Mouse (Mus musculus) spleen, postnatal 10 days (tissue): ENCODE data around the gene Junb.

Experiments
- DNase-seq, 2 experiments: peaks; one replicate each; pipeline ENCODE4 v3.0.0; 2021 to 2022; ENCODE audit warnings: low spot score in 2 of 2

Junb gene

GRCm38 (mm10) chr8:84978248-84978940, at the start of gene Junb:
Gene Junb (minus strand): TSS chr8:84978718.
- peak; percentile 82 to 90 for DNase-seq

- no peak for DNase-seq
Observed at GRCm38 (mm10) chr8:85027922-85028321, 49.4 kb upstream of the Junb start.

GRCm38 (mm10) chr8:85027516-85027855, 49.0 kb upstream of the Junb start:
- DNase-seq, result peak in 1 of 2 experiments; percentile 57

GRCm38 (mm10) chr8:85026670-85027515, 48.4 kb upstream of the Junb start, which contains the start of gene Trir:
Gene Trir (plus strand): TSS chr8:85026823.
- DNase-seq, result peak; percentile 97 to 99

GRCm38 (mm10) chr8:85025098-85025932, 46.8 kb upstream of the Junb start, which contains the start of gene Asna1:
Gene Asna1 (minus strand): TSS chr8:85025281.
- DNase-seq, result peak; percentile 82 to 88

GRCm38 (mm10) chr8:85023846-85024245, 45.3 kb upstream of the Junb start:
- no peak for DNase-seq

- DNase-seq, result no peak
Observed at GRCm38 (mm10) chr8:85021514-85022055, 43.1 kb upstream of the Junb start.

GRCm38 (mm10) chr8:85017209-85017608, 38.7 kb upstream of the Junb start:
- no peak for DNase-seq

- no peak for DNase-seq
Observed at GRCm38 (mm10) chr8:85016724-85017123, 38.2 kb upstream of the Junb start.

- DNase-seq, result no peak
Observed at GRCm38 (mm10) chr8:85014431-85014830, 35.9 kb upstream of the Junb start, which contains the start of gene Best2. Gene Best2 (minus strand): TSS chr8:85014531.

GRCm38 (mm10) chr8:85013230-85013840, 34.8 kb upstream of the Junb start:
- DNase-seq, result peak; percentile 52 to 78

GRCm38 (mm10) chr8:85011242-85011641, 32.7 kb upstream of the Junb start:
- no peak for DNase-seq

GRCm38 (mm10) chr8:85007686-85008085, 29.2 kb upstream of the Junb start:
- DNase-seq, result peak; percentile 62 to 81

- DNase-seq, result peak; percentile 87 to 96
Observed at GRCm38 (mm10) chr8:84997649-84998295, 19.3 kb upstream of the Junb start.

- DNase-seq, result no peak
Observed at GRCm38 (mm10) chr8:84996978-84997377, 18.5 kb upstream of the Junb start.

GRCm38 (mm10) chr8:84995680-84996079, 17.2 kb upstream of the Junb start:
- DNase-seq, result no peak

- DNase-seq, result no peak
Observed at GRCm38 (mm10) chr8:84994375-84994774, 15.9 kb upstream of the Junb start.

GRCm38 (mm10) chr8:84990836-84991235, 12.3 kb upstream of the Junb start:
- DNase-seq, result peak in 1 of 2 experiments; percentile 67

GRCm38 (mm10) chr8:84990349-84990748, 11.8 kb upstream of the Junb start, which contains the start of gene Hook2:
Gene Hook2 (plus strand): TSS chr8:84990603.
- peak; percentile 96 to 99 for DNase-seq

GRCm38 (mm10) chr8:84989810-84990209, 11.3 kb upstream of the Junb start:
- DNase-seq, result peak; percentile 96 to 97
